In the genomic region with DNA sequence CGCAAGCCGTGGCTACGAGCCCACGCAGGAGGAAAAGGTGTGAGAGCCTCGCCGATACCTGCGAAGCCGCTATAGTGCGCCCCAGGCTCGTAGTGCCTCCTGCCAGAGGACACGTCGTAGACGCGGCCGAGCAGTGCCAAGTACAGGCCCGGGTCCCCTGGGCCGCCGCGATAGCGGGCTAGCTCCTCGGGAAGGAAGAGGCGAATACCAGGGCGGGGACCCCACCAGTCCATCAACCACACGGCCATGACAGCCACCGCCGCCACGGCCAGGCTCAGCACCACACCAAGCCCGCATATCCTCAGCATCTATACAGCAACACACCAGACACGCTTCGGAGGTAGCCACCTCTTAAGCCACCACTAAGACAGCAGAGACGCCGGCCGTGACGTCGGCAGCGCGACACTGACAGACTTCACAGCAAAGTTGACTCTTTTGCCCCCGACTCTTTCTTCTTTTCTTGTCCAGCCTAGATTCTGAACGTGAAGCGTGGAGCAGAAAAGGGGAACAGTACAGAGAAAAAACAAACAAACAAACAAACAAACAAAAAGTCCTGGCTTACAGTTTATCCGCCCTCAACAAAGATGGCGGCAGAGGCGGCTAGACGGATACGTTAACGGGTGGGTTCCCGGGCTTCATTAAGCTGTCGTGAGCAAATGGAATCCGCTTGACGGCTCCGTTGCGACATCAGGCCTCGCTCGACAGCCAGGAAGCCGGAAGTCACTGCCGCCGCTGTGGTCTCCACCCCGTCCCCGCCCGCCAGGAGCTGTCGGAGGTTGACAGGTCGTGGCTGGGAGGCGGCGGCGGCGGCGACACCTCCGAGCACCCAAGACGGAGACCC, we compare ENCODE assay signal across 8 mouse cellular contexts. TPM values are rescaled to one million over a fixed set of nuclear protein-coding genes. Genes with fewer than 3 reads are reported as not detected.
A peak's percentile ranks its signal among the peaks of the same experiment; 100 is the strongest.
DNase-seq lines count a peak whose midpoint lies in the region; ATAC-seq and TF ChIP-seq lines count a peak whose summit lies in the region.

A gene (minus strand): TSS at position 688 of the 841 bp plus-strand sequence.
A gene (plus strand): TSS at position 772 of the 841 bp plus-strand sequence.

- H3K4me1 ChIP-seq in heart, embryonic 12.5 days (replicated peaks): peaks cover 3% of the 10 kb centered on the region; the same call in 1 of the 2 replicates
- H3K4me1 ChIP-seq in kidney, postnatal 0 days (replicated peaks; ENCODE audit: insufficient read depth, low read length): 0 out of 2 replicates have a peak, but pooled peaks cover 5% of the 10 kb centered on the region
- H3K4me1 ChIP-seq in liver, embryonic 11.5 days (replicated peaks; ENCODE audit: control insufficient read depth, insufficient read depth, low read length): peaks cover 8% of the 10 kb centered on the region; the same call in 1 of the 2 replicates
- 0 out of 2 replicates have a peak, but pooled peaks cover 3% of the 10 kb centered on the region for H3K4me1 ChIP-seq in stomach, embryonic 14.5 days (ENCODE audit: control insufficient read depth, insufficient read depth, low read length)

- 0 out of 2 replicates have a peak, but pooled peaks have one; percentile 3 for TF ChIP-seq CTCF in kidney, postnatal 0 days (IDR thresholded peaks at IDR 0.05; ENCODE audit: low read depth)

- peak; percentile 91 for ATAC-seq in erythroid progenitor cell, adult 5-6 weeks (replicated peaks; ENCODE audit: low FRiP score, poor library complexity, severe bottlenecking)
- ATAC-seq in heart, embryonic 12.5 days (ENCODE audit: insufficient number of reproducible peaks, low FRiP score): peak; percentile 94
- ATAC-seq in kidney, postnatal 0 days (replicated peaks; ENCODE audit: low FRiP score, low read depth): peak; percentile 92
- ATAC-seq in liver, embryonic 11.5 days (replicated peaks; ENCODE audit: low FRiP score): peak; percentile 90
- ATAC-seq in stomach, embryonic 14.5 days (ENCODE audit: insufficient number of reproducible peaks, insufficient read depth, low FRiP score, low read depth): peak; percentile 96

- H3K4me2 ChIP-seq in heart, embryonic 12.5 days: peak within 1 kb of the TSS; percentile 81
- H3K4me2 ChIP-seq in kidney, postnatal 0 days (ENCODE audit: low read length): peak within 1 kb of the TSS; percentile 60
- peak within 1 kb of the TSS; percentile 92 for H3K4me2 ChIP-seq in liver, embryonic 11.5 days
- H3K4me2 ChIP-seq in stomach, embryonic 14.5 days (replicated peaks; ENCODE audit: low read depth, low read length): peak within 1 kb of the TSS; percentile 78

- DNase-seq in CD4-positive helper T cell, adult 2 months (ENCODE audit: low read depth, low spot score): peak; percentile 98
- peak; percentile 95 for DNase-seq in brain, embryonic 18.5 days (ENCODE audit: low read depth, low spot score)
- DNase-seq in kidney, postnatal 0 days (ENCODE audit: low spot score): peak; percentile 99
- peak; percentile 89 for DNase-seq in liver, embryonic 11.5 days (ENCODE audit: low spot score)
- peak; percentile 96 for DNase-seq in naive thymus-derived CD4-positive, alpha-beta T cell, adult 2 months (ENCODE audit: low read depth)

- no peaks in the 10 kb centered on the region for H3K27me3 ChIP-seq in heart, embryonic 12.5 days (replicated peaks)
- no peaks in the 10 kb centered on the region for H3K27me3 ChIP-seq in kidney, postnatal 0 days (ENCODE audit: insufficient read depth, low read length)
- no peaks in the 10 kb centered on the region for H3K27me3 ChIP-seq in liver, embryonic 11.5 days (replicated peaks; ENCODE audit: control insufficient read depth, insufficient read depth, low read length)
- H3K27me3 ChIP-seq in stomach, embryonic 14.5 days (ENCODE audit: control insufficient read depth, insufficient read depth, low read length): no peaks in the 10 kb centered on the region

- H3K27ac ChIP-seq in heart, embryonic 12.5 days (ENCODE audit: poor library complexity, severe bottlenecking): peak within 1 kb of the TSS; percentile 74
- H3K27ac ChIP-seq in kidney, postnatal 0 days: peak within 1 kb of the TSS; percentile 92
- H3K27ac ChIP-seq in liver, embryonic 11.5 days (ENCODE audit: low read depth, low read length): peak within 1 kb of the TSS; percentile 69
- H3K27ac ChIP-seq in stomach, embryonic 14.5 days (ENCODE audit: low read length): peak within 1 kb of the TSS; percentile 68

- WGBS in heart, embryonic 12.5 days: under 1% methylated on average over 69 of the region's 69 CpGs
- WGBS in kidney, postnatal 0 days: under 1% methylated on average over 64 of the region's 69 CpGs
- WGBS in liver, embryonic 11.5 days: under 1% methylated on average over 69 of the region's 69 CpGs
- under 1% methylated on average over 69 of the region's 69 CpGs for WGBS in stomach, embryonic 14.5 days

- peak within 1 kb of the TSS; percentile 96 for H3K4me3 ChIP-seq in heart, embryonic 12.5 days
- peak within 1 kb of the TSS; percentile 100 for H3K4me3 ChIP-seq in kidney, postnatal 0 days (replicated peaks; ENCODE audit: low read depth, low read length)
- H3K4me3 ChIP-seq in liver, embryonic 11.5 days (ENCODE audit: low read depth, low read length): peak within 1 kb of the TSS; percentile 94
- H3K4me3 ChIP-seq in stomach, embryonic 14.5 days (ENCODE audit: low read depth, low read length): peak within 1 kb of the TSS; percentile 78

- H3K9me3 ChIP-seq in heart, embryonic 12.5 days (replicated peaks): no peaks in the 10 kb centered on the region
- H3K9me3 ChIP-seq in kidney, postnatal 0 days (replicated peaks; ENCODE audit: low read length): no peaks in the 10 kb centered on the region
- no peaks in the 10 kb centered on the region for H3K9me3 ChIP-seq in liver, embryonic 11.5 days (ENCODE audit: control insufficient read depth, low read length)
- no peaks in the 10 kb centered on the region for H3K9me3 ChIP-seq in stomach, embryonic 14.5 days (ENCODE audit: control insufficient read depth, low read depth, low read length)

- H3K9ac ChIP-seq in heart, embryonic 12.5 days: peak within 1 kb of the TSS; percentile 89
- peak within 1 kb of the TSS; percentile 88 for H3K9ac ChIP-seq in kidney, postnatal 0 days (ENCODE audit: low read depth, low read length)
- peak within 1 kb of the TSS; percentile 89 for H3K9ac ChIP-seq in liver, embryonic 11.5 days (ENCODE audit: low read depth, low read length)
- H3K9ac ChIP-seq in stomach, embryonic 14.5 days (replicated peaks; ENCODE audit: low read depth, low read length): peak within 1 kb of the TSS; percentile 66

- H3K36me3 ChIP-seq in heart, embryonic 12.5 days: 0 out of 2 replicates have a peak, but pooled peaks cover 6% of the 10 kb centered on the region
- H3K36me3 ChIP-seq in kidney, postnatal 0 days (ENCODE audit: insufficient read depth, low read length): no peaks in the 10 kb centered on the region
- H3K36me3 ChIP-seq in liver, embryonic 11.5 days (ENCODE audit: control insufficient read depth, insufficient read depth, low read length): no peaks in the 10 kb centered on the region
- no peaks in the 10 kb centered on the region for H3K36me3 ChIP-seq in stomach, embryonic 14.5 days (ENCODE audit: control insufficient read depth, insufficient read depth, low read length)

RNA-seq across cellular contexts. Expression of the first gene that starts in this region (rescaled TPM):
- 2.5 and 14.8 TPM in 2 replicates for total RNA-seq in erythroid progenitor cell, adult 5-6 weeks (2015; ENCODE audit: low replicate concordance)
- total RNA-seq in erythroid progenitor cell, adult 5-6 weeks (2017; ENCODE audit: low replicate concordance): 10.7 and 22.6 TPM in 2 replicates
- 5.5 and 6.3 TPM in 2 replicates for polyA plus RNA-seq in heart, embryonic 12.5 days (2016; fragmentation: Nextera tagmentation; extraction: Ambion mirVana)
- 7.2 and 7.3 TPM in 2 replicates for polyA plus RNA-seq in kidney, postnatal 0 days (2015; fragmentation: Nextera tagmentation; extraction: Ambion mirVana)
- polyA plus RNA-seq in liver, embryonic 11.5 days (2014; fragmentation: Nextera tagmentation; extraction: Ambion mirVana): 4.7 and 4.9 TPM in 2 replicates
- 4.1 and 5.3 TPM in 2 replicates for polyA plus RNA-seq in stomach, embryonic 14.5 days (2014; fragmentation: Nextera tagmentation; extraction: Ambion mirVana)

RNA-seq across cellular contexts. Expression of the second gene that starts in this region (rescaled TPM):
- 31.7 and 35.2 TPM in 2 replicates for total RNA-seq in erythroid progenitor cell, adult 5-6 weeks (2015; ENCODE audit: low replicate concordance)
- total RNA-seq in erythroid progenitor cell, adult 5-6 weeks (2017; ENCODE audit: low replicate concordance): 35.3 and 54.3 TPM in 2 replicates
- 7.7 and 8.1 TPM in 2 replicates for polyA plus RNA-seq in heart, embryonic 12.5 days (2016; fragmentation: Nextera tagmentation; extraction: Ambion mirVana)
- polyA plus RNA-seq in kidney, postnatal 0 days (2015; fragmentation: Nextera tagmentation; extraction: Ambion mirVana): 6.9 and 7.1 TPM in 2 replicates
- polyA plus RNA-seq in liver, embryonic 11.5 days (2014; fragmentation: Nextera tagmentation; extraction: Ambion mirVana): 9.4 and 11.7 TPM in 2 replicates
- 12.7 and 13.8 TPM in 2 replicates for polyA plus RNA-seq in stomach, embryonic 14.5 days (2014; fragmentation: Nextera tagmentation; extraction: Ambion mirVana)

Comparison
In these comparisons a context has a peak if more than half of its experiments do, and no peak if none do; other contexts are left out.
1. Peak in every context shown above with its lines: DNase-seq, ATAC-seq, H3K4me3 ChIP-seq and H3K27ac ChIP-seq.